Mouse (Mus musculus) cortical plate, adult 2 months (tissue): ENCODE results near the gene Rab5c.

Experiments
- CTCF ChIP-seq: fragments of 200-500 bp; IDR thresholded peaks from 2 replicates; pipeline ENCODE4 v1.5.1; 2011; ENCODE audit warnings: mild to moderate bottlenecking, control low read depth, low read length; ENCODE audit not compliant: insufficient read depth; ENCODE audit errors: extremely low read depth
- POLR2A ChIP-seq: fragments of 200-500 bp; IDR thresholded peaks from 2 replicates; pipeline ENCODE4 v1.6.1; 2011; ENCODE audit warnings: mild to moderate bottlenecking, low read length, control low read depth; ENCODE audit not compliant: insufficient read depth; ENCODE audit errors: extremely low read depth

GRCm38 (mm10) chr11:100749469-100749868 lies 11.5 kb upstream of the Rab5c start:
- TF ChIP-seq CTCF = no peak
- TF ChIP-seq POLR2A = no peak
